Mouse (Mus musculus) leukemia stem cell, adult 10-12 weeks (primary cell): Measurements from ENCODE around the gene Hmgn3. TPM values are rescaled to one million over a fixed set of nuclear protein-coding genes. Genes with fewer than 3 reads are reported as not detected.

Experiments
- polyA plus RNA-seq: library from polyadenylated mRNA; stranded (reverse); fragments of >175 nt; gene quantifications from 2 replicates; pipeline ENCODE4 v1.2.3, GENCODE M21; 2012; ENCODE audit warnings: low replicate concordance

Gene Hmgn3
- 0.36 and 1.8 TPM in 2 replicates for polyA plus RNA-seq

DNA sequence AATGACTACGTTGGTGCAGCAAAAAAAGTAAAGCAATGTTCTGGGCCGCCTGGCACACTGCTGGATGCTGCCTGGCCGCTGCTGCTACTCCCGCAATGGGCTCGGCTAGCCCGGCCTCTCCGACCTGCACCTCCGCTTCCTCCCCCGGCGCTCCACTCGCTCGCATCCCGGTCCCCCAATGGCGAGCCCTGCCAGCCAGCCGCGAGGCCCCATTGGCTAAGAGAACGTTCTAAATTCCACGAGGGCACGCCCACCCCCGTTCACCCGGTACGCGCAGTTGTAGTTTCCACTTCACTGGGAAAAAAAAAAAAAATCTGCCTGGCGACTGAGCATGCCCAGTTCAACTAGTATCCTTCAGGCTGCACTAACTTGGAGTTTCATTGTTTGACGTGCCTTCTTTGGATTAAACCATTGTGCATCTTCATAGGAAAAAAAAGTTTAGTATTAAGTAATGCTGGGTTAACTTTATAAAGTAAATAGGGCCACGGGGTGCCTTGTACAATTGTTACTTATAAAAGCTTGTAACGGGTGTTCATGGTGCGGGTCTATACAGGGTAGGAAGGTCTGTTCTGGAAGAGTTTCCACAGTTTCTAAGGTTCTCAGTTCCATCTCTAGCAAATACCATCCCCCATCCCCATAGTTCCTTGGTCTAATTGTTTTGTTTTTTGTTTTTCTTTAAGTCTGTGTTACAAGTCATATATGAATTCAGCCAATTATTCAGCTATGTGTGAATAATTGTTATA lies at the start of gene Hmgn3:
Gene Hmgn3 (minus strand): TSS at position 240 of the 743 bp plus-strand sequence.

Other genes starting within 250 kb of the Hmgn3 start
- gene Phip, start 171.2 kb downstream of the Hmgn3 start, polyA plus RNA-seq = 5.1 and 5.2 TPM in 2 replicates